Mouse (Mus musculus) regulatory T cell (primary cell): ENCODE measurements around the gene Tomm34.

ENCODE experiments used
- in situ Hi-C: fragments of 300-600 bp; cut with MboI, MseI; formaldehyde crosslinking; loops from one replicate; pipeline ENCODE4 v1.15.1; 2025; ENCODE audit warnings: high pct_unique_total_duplicates

The Tomm34 gene

GRCm38 (mm10) chr2:164015304-164015703 is 55.7 kb downstream of the Tomm34 start:
- in situ Hi-C loops, result no loop called here

- in situ Hi-C loops, result no loop called here
These were observed 60.0 kb downstream of the Tomm34 start for GRCm38 (mm10) chr2:164010944-164011343.

- in situ Hi-C loops, result no loop called here
These were observed 60.5 kb downstream of the Tomm34 start for GRCm38 (mm10) chr2:164010496-164010895.

- in situ Hi-C loops, result no loop called here
These were observed 61.7 kb downstream of the Tomm34 start for GRCm38 (mm10) chr2:164009227-164009626.

- in situ Hi-C loops, result no loop called here
These were observed 62.9 kb downstream of the Tomm34 start for GRCm38 (mm10) chr2:164007987-164008545.

- in situ Hi-C loops, result no loop called here
These were observed 63.4 kb downstream of the Tomm34 start for GRCm38 (mm10) chr2:164007547-164007946.

- in situ Hi-C loops, result no loop called here
These were observed 64.0 kb downstream of the Tomm34 start for GRCm38 (mm10) chr2:164006932-164007331.

GRCm38 (mm10) chr2:164004503-164004902 is 66.5 kb downstream of the Tomm34 start:
- in situ Hi-C loops, result no loop called here
